Mouse (Mus musculus): ENCODE measurements around the gene Prx. TPM values are rescaled to one million over a fixed set of nuclear protein-coding genes. Genes with fewer than 3 reads are reported as not detected.

Gene Prx
- polyA plus RNA-seq, 1 experiment, result 5.6 TPM

DNA sequence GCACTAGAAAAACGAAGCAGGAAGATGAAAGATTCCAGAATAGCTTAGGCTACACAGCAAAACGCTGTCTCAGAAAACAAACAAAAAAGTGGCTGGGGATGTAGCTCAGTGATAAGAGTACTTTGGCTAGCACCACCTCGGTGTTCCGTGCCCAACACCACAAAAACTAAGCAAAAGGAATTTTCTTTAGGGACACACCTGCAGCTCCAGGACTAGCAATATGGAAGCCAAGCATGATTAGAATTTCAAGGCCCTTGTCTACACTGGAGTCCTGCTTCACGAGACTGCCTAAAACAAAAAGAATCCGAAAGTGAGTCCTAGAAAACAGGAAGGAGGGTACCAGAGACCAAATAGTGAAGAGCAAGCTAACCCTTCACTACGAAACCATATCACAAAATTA, 26.5 kb upstream of the Prx start:
- no peak for TF ChIP-seq POLR2A (IDR thresholded peaks at IDR 0.05; ENCODE audit: low read depth, low read length)
- TF ChIP-seq CTCF (IDR thresholded peaks at IDR 0.05; ENCODE audit: borderline replicate concordance, insufficient read depth, low read length), result no peak
- H3K27ac ChIP-seq (ENCODE audit: insufficient read depth, low read length), result peak overlapping the region; percentile 17
- H3K4me3 ChIP-seq (ENCODE audit: insufficient read depth, low read length), result no peak overlapping the region; the same call in 1 of the 2 replicates

DNA sequence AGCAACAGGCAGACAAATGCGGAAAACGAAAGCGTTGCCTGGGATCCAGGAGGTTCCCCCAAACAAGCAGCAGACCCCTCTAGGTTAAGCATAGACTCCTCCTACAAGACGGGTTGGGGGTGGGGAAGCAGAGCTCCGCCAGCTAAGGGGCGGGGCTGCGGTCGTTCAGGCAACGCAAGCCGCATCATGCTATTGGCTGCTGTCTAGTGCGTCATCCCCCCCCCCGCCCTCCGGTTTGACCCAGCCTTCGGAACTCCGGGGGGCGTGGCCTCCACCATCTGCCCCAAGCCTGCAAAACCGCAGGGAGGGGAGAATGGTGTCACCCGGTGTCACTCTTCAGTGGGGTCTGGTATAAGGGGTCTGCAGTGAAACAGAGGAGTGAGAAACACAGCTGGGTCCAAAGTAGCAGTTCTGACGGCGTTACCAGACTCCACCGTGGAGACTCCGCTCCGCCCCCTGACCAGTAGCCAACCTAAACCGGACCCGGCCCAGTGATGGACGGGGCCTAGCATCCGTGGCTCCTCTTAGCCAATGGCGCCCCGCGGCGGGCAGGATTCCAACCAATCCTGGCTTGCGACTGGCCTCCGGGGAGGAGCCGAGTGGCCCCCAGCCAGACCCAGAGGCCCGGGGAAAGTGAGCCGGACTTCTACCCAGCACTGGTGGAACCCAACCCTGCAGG, 25.8 kb upstream of the Prx start, which contains the start of gene Sertad3:
Gene Sertad3 (plus strand): TSS at position 613 of the 679 bp plus-strand sequence.
- TF ChIP-seq CTCF (IDR thresholded peaks at IDR 0.05; ENCODE audit: borderline replicate concordance, insufficient read depth, low read length) (no peak), POLR2A (IDR thresholded peaks at IDR 0.05; ENCODE audit: low read depth, low read length) (peak; percentile 45)

More for the DNA sequence above, 26.5 kb upstream of the Prx start:
- no peaks in the 10 kb centered on the region for H3K4me1 ChIP-seq (ENCODE audit: control insufficient read depth, insufficient read depth, low read length)

DNA sequence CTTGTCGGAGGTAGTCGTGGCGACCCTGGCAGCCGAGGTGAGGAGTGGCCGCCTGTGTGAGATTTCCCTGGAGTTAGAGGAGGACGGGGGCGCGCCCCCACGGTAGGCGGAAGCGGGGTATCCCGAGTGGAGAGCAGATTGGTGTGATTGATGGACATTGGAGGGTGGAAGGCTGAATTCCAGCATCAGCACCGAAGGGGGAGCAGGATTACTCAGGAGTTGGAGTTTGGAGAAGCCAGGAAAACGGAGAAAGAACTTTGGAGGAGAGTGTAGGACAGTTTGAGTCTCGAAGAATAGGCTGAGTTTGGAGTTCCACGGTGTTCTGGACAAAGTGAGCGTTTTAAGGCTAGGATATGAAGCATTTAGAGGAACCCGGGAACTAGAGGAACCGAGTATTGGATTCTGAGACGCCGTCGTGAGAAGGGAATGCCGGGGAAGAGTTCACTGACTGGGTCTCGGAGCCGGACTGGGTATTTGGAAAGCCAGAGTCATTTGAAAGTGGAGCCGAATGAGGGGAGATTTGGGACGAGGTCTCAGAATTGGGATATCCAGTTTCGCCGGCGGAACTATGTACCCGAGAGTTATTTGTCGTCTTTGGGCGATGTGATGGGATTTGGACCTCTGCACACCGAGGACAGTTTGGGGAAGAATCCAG, 25.2 kb upstream of the Prx start:
- TF ChIP-seq CTCF (IDR thresholded peaks at IDR 0.05; ENCODE audit: borderline replicate concordance, insufficient read depth, low read length) (no peak), POLR2A (IDR thresholded peaks at IDR 0.05; ENCODE audit: low read depth, low read length) (peak; percentile 85)
- H3K27ac ChIP-seq (ENCODE audit: insufficient read depth, low read length), result peak overlapping the region; percentile 58
- peak overlapping the region; percentile 87 for H3K4me3 ChIP-seq (ENCODE audit: insufficient read depth, low read length)
- no peaks in the 10 kb centered on the region for H3K4me1 ChIP-seq (ENCODE audit: control insufficient read depth, insufficient read depth, low read length)

More for the DNA sequence above, 25.8 kb upstream of the Prx start, which contains the start of gene Sertad3:
- H3K27ac ChIP-seq (ENCODE audit: insufficient read depth, low read length), result peak within 1 kb of the TSS; percentile 63
- H3K4me1 ChIP-seq (ENCODE audit: control insufficient read depth, insufficient read depth, low read length), result no peaks in the 10 kb centered on the region
- peak within 1 kb of the TSS; percentile 87 for H3K4me3 ChIP-seq (ENCODE audit: insufficient read depth, low read length)

GRCm38 (mm10) chr7:27474490-27474954, 24.6 kb upstream of the Prx start:
- Histone ChIP-seq H3K27ac (ENCODE audit: insufficient read depth, low read length) (peak overlapping the region; percentile 58), H3K4me1 (ENCODE audit: control insufficient read depth, insufficient read depth, low read length) (no peaks in the 10 kb centered on the region), H3K4me3 (ENCODE audit: insufficient read depth, low read length) (peak overlapping the region; percentile 87)
- no peak for TF ChIP-seq CTCF (IDR thresholded peaks at IDR 0.05; ENCODE audit: borderline replicate concordance, insufficient read depth, low read length)

DNA sequence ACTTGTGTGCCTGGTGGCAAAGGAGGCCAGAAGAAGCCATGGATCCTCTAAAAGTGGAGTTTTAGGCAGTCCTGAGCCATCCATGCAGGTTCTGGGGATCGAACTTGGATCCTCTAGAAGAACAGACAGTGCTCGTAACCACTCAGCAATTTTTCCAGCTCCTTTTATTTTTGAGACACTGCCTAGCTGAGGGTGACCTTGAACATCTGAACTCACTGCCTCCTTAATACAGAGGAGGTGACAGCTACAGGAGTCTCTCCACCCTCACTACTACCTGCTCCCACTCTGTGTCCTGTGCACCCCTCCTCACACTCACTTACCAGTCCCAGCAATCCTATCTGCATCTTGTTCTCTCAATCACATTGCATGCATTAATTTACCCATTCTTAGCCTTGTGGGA, 23.5 kb upstream of the Prx start:
- Histone ChIP-seq H3K27ac (ENCODE audit: insufficient read depth, low read length) (no peak overlapping the region), H3K4me1 (ENCODE audit: control insufficient read depth, insufficient read depth, low read length) (peaks cover 2% of the 10 kb centered on the region), H3K4me3 (ENCODE audit: insufficient read depth, low read length) (no peak overlapping the region)
- no peak for TF ChIP-seq POLR2A (IDR thresholded peaks at IDR 0.05; ENCODE audit: low read depth, low read length)
- no peak for TF ChIP-seq CTCF (IDR thresholded peaks at IDR 0.05; ENCODE audit: borderline replicate concordance, insufficient read depth, low read length)

GRCm38 (mm10) chr7:27476098-27476635, 23.0 kb upstream of the Prx start:
- no peak overlapping the region for H3K4me3 ChIP-seq (ENCODE audit: insufficient read depth, low read length)
- no peak for TF ChIP-seq CTCF (IDR thresholded peaks at IDR 0.05; ENCODE audit: borderline replicate concordance, insufficient read depth, low read length)
- no peak for TF ChIP-seq POLR2A (IDR thresholded peaks at IDR 0.05; ENCODE audit: low read depth, low read length)
- H3K27ac ChIP-seq (ENCODE audit: insufficient read depth, low read length), result no peak overlapping the region
- peaks cover 5% of the 10 kb centered on the region for H3K4me1 ChIP-seq (ENCODE audit: control insufficient read depth, insufficient read depth, low read length)

GRCm38 (mm10) chr7:27478561-27478960, 20.6 kb upstream of the Prx start:
- Histone ChIP-seq H3K4me3 (ENCODE audit: insufficient read depth, low read length) (no peak overlapping the region), H3K27ac (ENCODE audit: insufficient read depth, low read length) (no peak overlapping the region), H3K4me1 (ENCODE audit: control insufficient read depth, insufficient read depth, low read length) (peaks cover 5% of the 10 kb centered on the region)
- no peak for TF ChIP-seq CTCF (IDR thresholded peaks at IDR 0.05; ENCODE audit: borderline replicate concordance, insufficient read depth, low read length)

DNA sequence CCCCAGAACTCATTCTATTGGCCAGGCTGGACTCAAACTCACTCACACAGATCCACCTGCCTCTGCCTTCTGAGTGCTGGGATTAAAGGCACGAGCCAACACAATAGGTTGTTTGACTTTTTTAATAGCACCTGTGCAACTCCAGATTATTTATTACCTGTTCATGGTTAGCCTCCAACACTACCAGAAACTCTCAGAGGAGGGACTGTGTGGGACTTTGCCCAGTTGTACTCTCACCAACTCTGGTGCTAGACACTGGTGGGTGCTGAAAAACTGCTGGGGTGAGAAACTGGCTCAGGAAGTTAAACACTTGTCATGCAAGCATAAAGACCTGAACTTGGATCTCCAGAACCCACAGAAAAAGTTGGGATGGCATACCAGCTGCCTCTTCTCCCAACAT, 19.4 kb upstream of the Prx start:
- H3K4me3 ChIP-seq (ENCODE audit: insufficient read depth, low read length), result no peak overlapping the region

GRCm38 (mm10) chr7:27480506-27480905, 18.6 kb upstream of the Prx start:
- Histone ChIP-seq H3K27ac (ENCODE audit: insufficient read depth, low read length) (peak overlapping the region; percentile 84), H3K4me1 (ENCODE audit: control insufficient read depth, insufficient read depth, low read length) (peaks cover 5% of the 10 kb centered on the region), H3K4me3 (ENCODE audit: insufficient read depth, low read length) (no peak overlapping the region)
- TF ChIP-seq CTCF (IDR thresholded peaks at IDR 0.05; ENCODE audit: borderline replicate concordance, insufficient read depth, low read length), result no peak
- TF ChIP-seq POLR2A (IDR thresholded peaks at IDR 0.05; ENCODE audit: low read depth, low read length), result no peak

More for the DNA sequence above, 19.4 kb upstream of the Prx start:
- Histone ChIP-seq H3K4me1 (ENCODE audit: control insufficient read depth, insufficient read depth, low read length) (peaks cover 5% of the 10 kb centered on the region), H3K27ac (ENCODE audit: insufficient read depth, low read length) (no peak overlapping the region)
- no peak for TF ChIP-seq POLR2A (IDR thresholded peaks at IDR 0.05; ENCODE audit: low read depth, low read length)
- no peak for TF ChIP-seq CTCF (IDR thresholded peaks at IDR 0.05; ENCODE audit: borderline replicate concordance, insufficient read depth, low read length)
